Mouse (Mus musculus) E14TG2a.4 (cell line): ENCODE measurements around the gene Jmjd1c.

ENCODE experiments used
- CTCF ChIP-seq: conservative IDR thresholded peaks from 2 replicates; pipeline ENCODE4 v1.5.1; 2014; ENCODE audit warnings: low read length
- NANOG ChIP-seq: IDR thresholded peaks from 2 replicates; pipeline ENCODE4 v1.6.1; 2014; ENCODE audit warnings: borderline replicate concordance, low read length, mixed read lengths

- TF ChIP-seq CTCF (no peak), NANOG (no peak)
Observed at GRCm38 (mm10) chr10:67151766-67152165, 55.8 kb downstream of the Jmjd1c start.
